Mouse (Mus musculus) right cerebral cortex, postnatal 36 days (tissue): ENCODE data around the gene R3hcc1l.

Experiments used
- DNase-seq, 2 experiments: peaks; one replicate each; pipeline ENCODE4 v3.0.0; 2022; ENCODE audit warnings: low spot score in 2 of 2, mixed read lengths in 1 of 2

R3hcc1l gene

GRCm38 (mm10) chr19:42540649-42541048 is 22.1 kb downstream of the R3hcc1l start:
- no peak for DNase-seq

GRCm38 (mm10) chr19:42558701-42559100 is 40.1 kb downstream of the R3hcc1l start:
- no peak for DNase-seq

GRCm38 (mm10) chr19:42561991-42562390 is 43.4 kb downstream of the R3hcc1l start:
- DNase-seq: no peak

GRCm38 (mm10) chr19:42562981-42563380 is 44.4 kb downstream of the R3hcc1l start:
- DNase-seq: no peak

GRCm38 (mm10) chr19:42563726-42564270 is 45.2 kb downstream of the R3hcc1l start:
- no peak for DNase-seq

- no peak for DNase-seq
Measured at GRCm38 (mm10) chr19:42566283-42567019, 47.9 kb downstream of the R3hcc1l start.

- DNase-seq: no peak
Measured at GRCm38 (mm10) chr19:42567020-42567419, 48.5 kb downstream of the R3hcc1l start.

- DNase-seq: no peak
Measured at GRCm38 (mm10) chr19:42569076-42569475, 50.5 kb downstream of the R3hcc1l start.

GRCm38 (mm10) chr19:42571291-42571690 is 52.7 kb downstream of the R3hcc1l start:
- no peak for DNase-seq

GRCm38 (mm10) chr19:42575317-42575716 is 56.8 kb downstream of the R3hcc1l start:
- DNase-seq: no peak

- DNase-seq: no peak
Measured at GRCm38 (mm10) chr19:42576856-42577255, 58.3 kb downstream of the R3hcc1l start.

- DNase-seq: no peak
Measured at GRCm38 (mm10) chr19:42578631-42579030, 60.1 kb downstream of the R3hcc1l start.

- no peak for DNase-seq
Measured at GRCm38 (mm10) chr19:42580701-42581100, 62.1 kb downstream of the R3hcc1l start.

- no peak for DNase-seq
Measured at GRCm38 (mm10) chr19:42582811-42583370, 64.3 kb downstream of the R3hcc1l start.

GRCm38 (mm10) chr19:42583677-42584076 is 65.1 kb downstream of the R3hcc1l start:
- DNase-seq: no peak

GRCm38 (mm10) chr19:42584188-42584587 is 65.6 kb downstream of the R3hcc1l start:
- no peak for DNase-seq

- DNase-seq: no peak
Measured at GRCm38 (mm10) chr19:42587704-42588103, 69.1 kb downstream of the R3hcc1l start.

- DNase-seq: no peak
Measured at GRCm38 (mm10) chr19:42589246-42589645, 70.7 kb downstream of the R3hcc1l start.

- no peak for DNase-seq
Measured at GRCm38 (mm10) chr19:42591534-42591933, 73.0 kb downstream of the R3hcc1l start.

- no peak for DNase-seq
Measured at GRCm38 (mm10) chr19:42593456-42593855, 74.9 kb downstream of the R3hcc1l start.

- DNase-seq: no peak
Measured at GRCm38 (mm10) chr19:42595066-42595465, 76.5 kb downstream of the R3hcc1l start.

GRCm38 (mm10) chr19:42597286-42597685 is 78.7 kb downstream of the R3hcc1l start:
- no peak for DNase-seq

- DNase-seq: no peak
Measured at GRCm38 (mm10) chr19:42597896-42598295, 79.3 kb downstream of the R3hcc1l start.
